Comparison of ENCODE assay signal across 8 mouse cellular contexts in genomic region chr7:112226446-112227265, GRCm38 (mm10). TPM values are rescaled to one million over a fixed set of nuclear protein-coding genes. Genes with fewer than 3 reads are reported as not detected.
DNase-seq lines count a peak whose midpoint lies in the region; ATAC-seq and TF ChIP-seq lines count a peak whose summit lies in the region.

No protein-coding gene starts in this region.

- peak; percentile 23 for DNase-seq in urinary bladder, postnatal 25 days (ENCODE audit: low spot score)
- no peak for DNase-seq in urinary bladder, adult 18-20 months (ENCODE audit: low spot score in 2 of 2)
- DNase-seq in lung, postnatal 0 days (ENCODE audit: low spot score) = peak; percentile 84
- DNase-seq in stomach, postnatal 0 days (ENCODE audit: low spot score) = peak; percentile 80
- DNase-seq in urinary bladder, adult 2 months (ENCODE audit: low spot score) = no peak
- no peak for DNase-seq in left cerebral cortex, adult 11 months (ENCODE audit: low spot score)

- peak overlapping the region; percentile 68 for H3K9ac ChIP-seq in forebrain, embryonic 16.5 days (replicated peaks; ENCODE audit: low read depth, low read length)
- H3K9ac ChIP-seq in intestine, postnatal 0 days (ENCODE audit: low read depth, low read length) = peak overlapping the region; percentile 83
- H3K9ac ChIP-seq in lung, postnatal 0 days (replicated peaks; ENCODE audit: low read depth) = peak overlapping the region; percentile 60
- peak overlapping the region; percentile 81 for H3K9ac ChIP-seq in stomach, postnatal 0 days (ENCODE audit: low read length)

- peaks cover 16% of the 10 kb centered on the region for H3K27me3 ChIP-seq in forebrain, embryonic 16.5 days (replicated peaks; ENCODE audit: control insufficient read depth, insufficient read depth, low read length)
- H3K27me3 ChIP-seq in intestine, postnatal 0 days (replicated peaks; ENCODE audit: control insufficient read depth, insufficient read depth, low read length) = no peaks in the 10 kb centered on the region
- H3K27me3 ChIP-seq in lung, postnatal 0 days (replicated peaks; ENCODE audit: insufficient read depth, low read length) = no peaks in the 10 kb centered on the region
- H3K27me3 ChIP-seq in stomach, postnatal 0 days (ENCODE audit: control insufficient read depth, insufficient read depth, low read length) = no peaks in the 10 kb centered on the region

- H3K4me2 ChIP-seq in forebrain, embryonic 16.5 days (ENCODE audit: low read length) = peak overlapping the region; percentile 99
- H3K4me2 ChIP-seq in intestine, postnatal 0 days (replicated peaks; ENCODE audit: low read depth) = peak overlapping the region; percentile 92
- H3K4me2 ChIP-seq in lung, postnatal 0 days (replicated peaks; ENCODE audit: low read depth, low read length) = peak overlapping the region; percentile 87
- H3K4me2 ChIP-seq in stomach, postnatal 0 days (replicated peaks; ENCODE audit: low read depth) = peak overlapping the region; percentile 94

- TF ChIP-seq EP300 in lung, postnatal 0 days (IDR thresholded peaks at IDR 0.05) = no peak; the same call in 1 of the 2 replicates
- no peak for TF ChIP-seq EP300 in stomach, postnatal 0 days (optimal IDR thresholded peaks at IDR 0.05)

- TF ChIP-seq CTCF in intestine, postnatal 0 days (IDR thresholded peaks at IDR 0.05; ENCODE audit: low read depth) = peak; percentile 18; the same call in 1 of the 2 replicates
- TF ChIP-seq CTCF in lung, postnatal 0 days (IDR thresholded peaks at IDR 0.05) = no peak
- no peak for TF ChIP-seq CTCF in stomach, postnatal 0 days (IDR thresholded peaks at IDR 0.05; ENCODE audit: low read depth)

- 4% methylated on average over 24 of the region's 24 CpGs for WGBS in forebrain, embryonic 16.5 days
- WGBS in intestine, postnatal 0 days = 7% methylated on average over 24 of the region's 24 CpGs
- 8% methylated on average over 24 of the region's 24 CpGs for WGBS in lung, postnatal 0 days
- 11% methylated on average over 24 of the region's 24 CpGs for WGBS in stomach, postnatal 0 days

- H3K27ac ChIP-seq in forebrain, embryonic 16.5 days (ENCODE audit: low read length) = no peak overlapping the region
- H3K27ac ChIP-seq in intestine, postnatal 0 days (ENCODE audit: low read depth, low read length) = peak overlapping the region; percentile 82
- peak overlapping the region; percentile 81 for H3K27ac ChIP-seq in lung, postnatal 0 days (ENCODE audit: low read length)
- H3K27ac ChIP-seq in stomach, postnatal 0 days (replicated peaks) = peak overlapping the region; percentile 83

- H3K4me3 ChIP-seq in forebrain, embryonic 16.5 days (replicated peaks; ENCODE audit: low read length) = peak overlapping the region; percentile 69
- H3K4me3 ChIP-seq in intestine, postnatal 0 days (ENCODE audit: low read depth, low read length) = peak overlapping the region; percentile 78
- peak overlapping the region; percentile 64 for H3K4me3 ChIP-seq in lung, postnatal 0 days (ENCODE audit: low read depth, low read length)
- H3K4me3 ChIP-seq in stomach, postnatal 0 days (ENCODE audit: low read depth, low read length) = peak overlapping the region; percentile 72

- no peaks in the 10 kb centered on the region for H3K36me3 ChIP-seq in forebrain, embryonic 16.5 days (ENCODE audit: control insufficient read depth, insufficient read depth)
- H3K36me3 ChIP-seq in intestine, postnatal 0 days (ENCODE audit: control insufficient read depth, insufficient read depth) = no peaks in the 10 kb centered on the region
- no peaks in the 10 kb centered on the region for H3K36me3 ChIP-seq in lung, postnatal 0 days (ENCODE audit: insufficient read depth, low read length)
- H3K36me3 ChIP-seq in stomach, postnatal 0 days (ENCODE audit: control insufficient read depth, insufficient read depth, low read length) = no peaks in the 10 kb centered on the region

- H3K4me1 ChIP-seq in forebrain, embryonic 16.5 days (replicated peaks; ENCODE audit: control insufficient read depth, insufficient read depth, low read length) = peaks cover 24% of the 10 kb centered on the region
- peaks cover 4% of the 10 kb centered on the region; the same call in 1 of the 2 replicates for H3K4me1 ChIP-seq in intestine, postnatal 0 days (replicated peaks; ENCODE audit: control insufficient read depth, insufficient read depth, low read length)
- H3K4me1 ChIP-seq in lung, postnatal 0 days (ENCODE audit: insufficient read depth, low read depth, low read length) = peaks cover 6% of the 10 kb centered on the region; the same call in 1 of the 2 replicates
- H3K4me1 ChIP-seq in stomach, postnatal 0 days (replicated peaks; ENCODE audit: control insufficient read depth, insufficient read depth) = peaks cover 2% of the 10 kb centered on the region; the same call in 1 of the 2 replicates

- no peak for ATAC-seq in forebrain, embryonic 16.5 days
- peak; percentile 35 for ATAC-seq in intestine, postnatal 0 days
- ATAC-seq in lung, postnatal 0 days = peak; percentile 50
- ATAC-seq in stomach, postnatal 0 days (ENCODE audit: low FRiP score, low TSS enrichment) = peak; percentile 64

- no peaks in the 10 kb centered on the region for H3K9me3 ChIP-seq in forebrain, embryonic 16.5 days (ENCODE audit: control insufficient read depth, low read length)
- no peaks in the 10 kb centered on the region for H3K9me3 ChIP-seq in intestine, postnatal 0 days (ENCODE audit: control insufficient read depth)
- no peaks in the 10 kb centered on the region for H3K9me3 ChIP-seq in lung, postnatal 0 days (ENCODE audit: low read length)
- H3K9me3 ChIP-seq in stomach, postnatal 0 days (ENCODE audit: control insufficient read depth, low read length) = no peaks in the 10 kb centered on the region

RNA-seq across cellular contexts. Expression of gene Mical2, which starts 1.0 kb away (rescaled TPM):
- 10.0 and 11.1 TPM in 2 replicates for polyA plus RNA-seq in forebrain, embryonic 16.5 days (2015; fragmentation: Nextera tagmentation; extraction: Ambion mirVana)
- 13.0 and 13.6 TPM in 2 replicates for polyA plus RNA-seq in intestine, postnatal 0 days (2015; fragmentation: Nextera tagmentation; extraction: Ambion mirVana)
- polyA plus RNA-seq in lung, postnatal 0 days (2015; fragmentation: Nextera tagmentation; extraction: Ambion mirVana) = 19.7 and 21.5 TPM in 2 replicates
- 8.4 and 8.8 TPM in 2 replicates for polyA plus RNA-seq in stomach, postnatal 0 days (2015; fragmentation: Nextera tagmentation; extraction: Ambion mirVana)
- 22.9 and 26.8 TPM in 2 replicates for polyA plus RNA-seq in urinary bladder, adult 2 months (2012; rRNA removed)

Comparison
In these comparisons a context has a peak if more than half of its experiments do, and no peak if none do; other contexts are left out.
1. DNase-seq: peak in urinary bladder, postnatal 25 days (single experiment), lung, postnatal 0 days (single experiment) and stomach, postnatal 0 days (single experiment); none in urinary bladder, adult 18-20 months (0 of 2), urinary bladder, adult 2 months (single experiment) and left cerebral cortex, adult 11 months (single experiment).
2. Peak in every context shown above with its lines, with median percentiles within 50 percentile points of each other: H3K4me2 ChIP-seq, H3K4me3 ChIP-seq and H3K9ac ChIP-seq.